Mouse (Mus musculus) CH12.LX (cell line): Measurements from ENCODE around the gene Sgk2. TPM values are rescaled to one million over a fixed set of nuclear protein-coding genes. Genes with fewer than 3 reads are reported as not detected.

ENCODE experiments used
- DNase-seq: peaks from one replicate; pipeline ENCODE4 v3.0.0-alpha.2; 2013; ENCODE audit errors: extremely low read depth
- H3K27ac ChIP-seq: 2 replicates; pipeline ENCODE4 v1.5.1; 2012; ENCODE audit warnings: low read depth, mild to moderate bottlenecking, control low read depth, moderate library complexity; ENCODE audit not compliant: insufficient read depth
- H3K27me3 ChIP-seq: replicated peaks from 2 replicates; pipeline ENCODE3; 2012; ENCODE audit warnings: inconsistent platforms
- H3K36me3 ChIP-seq, 2 experiments: replicated peaks in 1 of 2; 2 replicates each; pipeline versions ENCODE3 to v1.6.1; 2012; ENCODE audit warnings: inconsistent platforms in 1 of 2, low read length in 1 of 2, mild to moderate bottlenecking in 1 of 2, mixed read lengths in 1 of 2, moderate library complexity in 1 of 2; ENCODE audit not compliant: control insufficient read depth in 1 of 2, insufficient read depth in 1 of 2
- H3K4me1 ChIP-seq, 2 experiments: 2 replicates each; pipeline ENCODE4 v1.6.1; 2012; ENCODE audit warnings: inconsistent platforms in 1 of 2, moderate library complexity in 1 of 2; ENCODE audit not compliant: insufficient read depth in 2 of 2, control insufficient read depth in 1 of 2
- H3K4me2 ChIP-seq: 2 replicates; pipeline ENCODE4 v1.6.1; 2012; ENCODE audit warnings: low read depth, mild to moderate bottlenecking, control low read depth; ENCODE audit not compliant: poor library complexity, insufficient read depth, severe bottlenecking
- H3K4me3 ChIP-seq, 3 experiments: fragments of 150-350 bp in 1 of 3; sonication (generic) in 1 of 3; replicated peaks in 1 of 3; 2 replicates each; pipeline versions ENCODE3 to v1.5.1; 2011 to 2012; ENCODE audit warnings: low read depth in 2 of 3, low read length in 2 of 3, mild to moderate bottlenecking in 2 of 3, moderate library complexity in 2 of 3, control low read depth in 1 of 3, improper control_type of control experiment in 1 of 3, inconsistent platforms in 1 of 3, mixed read lengths in 1 of 3; ENCODE audit not compliant: poor library complexity in 1 of 3
- H3K79me2 ChIP-seq: replicated peaks from 2 replicates; pipeline ENCODE4 v1.6.1; 2012; ENCODE audit warnings: mild to moderate bottlenecking, moderate library complexity; ENCODE audit not compliant: control insufficient read depth, poor library complexity, insufficient read depth, severe bottlenecking; ENCODE audit errors: extremely low read depth
- H3K9ac ChIP-seq: 2 replicates; pipeline ENCODE4 v1.6.1; 2012; ENCODE audit warnings: low read depth, mild to moderate bottlenecking, control low read depth, moderate library complexity; ENCODE audit not compliant: insufficient read depth
- H3K9me3 ChIP-seq: replicated peaks from 2 replicates; pipeline ENCODE3; 2012; ENCODE audit warnings: low read length, inconsistent platforms, mixed read lengths
- BHLHE40 ChIP-seq: IDR thresholded peaks from 2 replicates; pipeline ENCODE4 v1.6.1; 2011; ENCODE audit warnings: mild to moderate bottlenecking, low read depth, low read length, improper control_type of control experiment
- CHD1 ChIP-seq: IDR thresholded peaks from 2 replicates; pipeline ENCODE4 v1.6.1; 2012; ENCODE audit warnings: low read depth, low read length, improper control_type of control experiment, inconsistent platforms
- CHD2 ChIP-seq: IDR thresholded peaks from 2 replicates; pipeline ENCODE4 v1.6.1; 2011; ENCODE audit warnings: low read length, improper control_type of control experiment
- E2F4 ChIP-seq: IDR thresholded peaks from 2 replicates; pipeline ENCODE4 v1.6.1; 2011; ENCODE audit warnings: low read depth, low read length, improper control_type of control experiment; ENCODE audit not compliant: insufficient replicate concordance
- EP300 ChIP-seq: IDR thresholded peaks from 2 replicates; pipeline ENCODE4 v1.6.1; 2011; ENCODE audit warnings: low read length, improper control_type of control experiment
- ETS1 ChIP-seq: conservative IDR thresholded peaks from 2 replicates; pipeline ENCODE4 v1.6.1; 2012; ENCODE audit warnings: low read depth, mild to moderate bottlenecking, inconsistent platforms, low read length, improper control_type of control experiment, moderate library complexity
- IRF4 ChIP-seq: IDR thresholded peaks from 2 replicates; pipeline ENCODE4 v1.6.1; 2014; ENCODE audit warnings: low read depth, mild to moderate bottlenecking, inconsistent platforms, low read length, improper control_type of control experiment
- JUN ChIP-seq: IDR thresholded peaks from 2 replicates; pipeline ENCODE4 v1.6.1; 2011; ENCODE audit warnings: low read depth, mild to moderate bottlenecking, low read length, improper control_type of control experiment, moderate library complexity; ENCODE audit not compliant: insufficient read depth
- KAT2A ChIP-seq: IDR thresholded peaks from 2 replicates; pipeline ENCODE4 v1.6.1; 2012; ENCODE audit warnings: low read length, improper control_type of control experiment, inconsistent platforms; ENCODE audit not compliant: insufficient replicate concordance
- MEF2A ChIP-seq: IDR thresholded peaks from 2 replicates; pipeline ENCODE4 v1.6.1; 2014; ENCODE audit warnings: low read depth, mild to moderate bottlenecking, inconsistent platforms, low read length, improper control_type of control experiment, borderline replicate concordance
- NRF1 ChIP-seq: IDR thresholded peaks from 2 replicates; pipeline ENCODE4 v1.6.1; 2014; ENCODE audit warnings: low read depth, mild to moderate bottlenecking, inconsistent platforms, low read length, improper control_type of control experiment, moderate library complexity
- POLR2AphosphoS2 ChIP-seq: IDR thresholded peaks from 2 replicates; pipeline ENCODE4 v1.6.1; 2011; ENCODE audit warnings: low read depth, low read length, improper control_type of control experiment
- TBP ChIP-seq: conservative IDR thresholded peaks from 2 replicates; pipeline ENCODE4 v1.6.1; 2011; ENCODE audit warnings: low read depth, low read length, improper control_type of control experiment
- UBTF ChIP-seq: IDR thresholded peaks from 2 replicates; pipeline ENCODE4 v1.6.1; 2012; ENCODE audit warnings: low read depth, mild to moderate bottlenecking, inconsistent platforms, low read length, improper control_type of control experiment, moderate library complexity
- USF2 ChIP-seq: conservative IDR thresholded peaks from 2 replicates; pipeline ENCODE4 v1.6.1; 2011; ENCODE audit warnings: low read depth, low read length, improper control_type of control experiment
- ZKSCAN1 ChIP-seq: IDR thresholded peaks from 2 replicates; pipeline ENCODE4 v1.6.1; 2012; ENCODE audit warnings: low read depth, inconsistent platforms, low read length, improper control_type of control experiment, borderline replicate concordance
- ZNF384 ChIP-seq: IDR thresholded peaks from 2 replicates; pipeline ENCODE4 v1.6.1; 2012; ENCODE audit warnings: low read depth, low read length, improper control_type of control experiment, inconsistent platforms
- dilution Hi-C: fragments of 300-500 bp; cut with MboI; formaldehyde crosslinking; loops from 2 replicates; pipeline ENCODE4 v1.14.3; 2020; ENCODE audit warnings: low sequenced_read_pairs; ENCODE audit not compliant: extremely low pct_unique_long_range_greater_than_20kb, extremely low pct_ligation_motif_present
- in situ Hi-C: fragments of 300-500 bp; cut with MboI; formaldehyde crosslinking; loops from 3 replicates; pipeline ENCODE4 v1.14.3; 2019; ENCODE audit warnings: low sequenced_read_pairs, low pct_ligation_motif_present, low pct_unique_long_range_greater_than_20kb, mixed read lengths
- polyA plus RNA-seq: library from polyadenylated mRNA; unstranded; fragments of >175 nt; gene quantifications from 2 replicates; pipeline ENCODE4 v1.2.1, GENCODE M21; 2012; ENCODE audit warnings: low read depth; ENCODE audit not compliant: insufficient read length
- total RNA-seq, 2 experiments: library from RNA; depleted of rRNA; stranded (reverse); fragments of 300-350 nt in 1 of 2; fragments of >200 nt in 1 of 2; gene quantifications; 2 replicates each; pipeline ENCODE4 v1.2.3; 2012 to 2014

The Sgk2 gene
- total and polyA plus RNA-seq, 3 experiments = not detected

- in situ Hi-C loops = no loop called here
- no peak for DNase-seq
- H3K36me3 ChIP-seq = no peaks in the 10 kb centered on the region
- dilution Hi-C loops = no loop called here
- no peaks in the 10 kb centered on the region for H3K79me2 ChIP-seq
- H3K4me3 ChIP-seq = no peak overlapping the region
- peaks cover 0 to 3% of the 10 kb centered on the region in 2 experiments; a peak in 1 of 4 replicates for H3K4me1 ChIP-seq
- H3K4me2 ChIP-seq = no peak overlapping the region
- no peak overlapping the region for H3K9ac ChIP-seq
- H3K27ac ChIP-seq = no peak overlapping the region
- peaks cover 3% of the 10 kb centered on the region for H3K9me3 ChIP-seq
- H3K27me3 ChIP-seq = peaks cover 78% of the 10 kb centered on the region
- TF ChIP-seq CHD1 (no peak), ZNF384 (0 out of 2 replicates have a peak, but pooled peaks have one; percentile 23)
Measured at GRCm38 (mm10) chr2:162985923-162986322, 1.2 kb upstream of the Sgk2 start.

GRCm38 (mm10) chr2:162986764-162987163, 366 bp upstream of the Sgk2 start:
- dilution Hi-C loops = no loop called here
- TF ChIP-seq MEF2A = no peak
- TF ChIP-seq ETS1 = no peak
- TF ChIP-seq TBP = no peak
- no peak for TF ChIP-seq IRF4
- no peak for TF ChIP-seq BHLHE40
- TF ChIP-seq ZNF384 = no peak
- TF ChIP-seq EP300 = no peak
- TF ChIP-seq POLR2AphosphoS2 = no peak
- TF ChIP-seq, all 38 proteins: peak for 0
- Histone ChIP-seq H3K27ac (no peak overlapping the region), H3K4me3 (no peak overlapping the region), H3K4me2 (no peak overlapping the region), H3K4me1 (peaks cover 0 to 3% of the 10 kb centered on the region in 2 experiments; a peak in 1 of 4 replicates), H3K79me2 (no peaks in the 10 kb centered on the region), H3K36me3 (no peaks in the 10 kb centered on the region), H3K9ac (no peak overlapping the region), H3K27me3 (peaks cover 80% of the 10 kb centered on the region), H3K9me3 (peaks cover 3% of the 10 kb centered on the region)
- in situ Hi-C loops = no loop called here
- DNase-seq = no peak

GRCm38 (mm10) chr2:162988235-162988634, 1.1 kb downstream of the Sgk2 start:
- Histone ChIP-seq H3K36me3 (no peaks in the 10 kb centered on the region), H3K79me2 (no peaks in the 10 kb centered on the region), H3K4me2 (peak overlapping the region; percentile 77), H3K4me3 (no peak overlapping the region), H3K27ac (no peak overlapping the region), H3K4me1 (peaks cover 0 to 3% of the 10 kb centered on the region in 2 experiments; a peak in 1 of 4 replicates), H3K9ac (no peak overlapping the region), H3K27me3 (peaks cover 91% of the 10 kb centered on the region), H3K9me3 (peaks cover 3% of the 10 kb centered on the region)
- no peak for TF ChIP-seq UBTF
- TF ChIP-seq E2F4 = no peak
- no peak for TF ChIP-seq EP300
- TF ChIP-seq ZNF384 = no peak
- no peak for TF ChIP-seq CHD1
- TF ChIP-seq JUN = no peak
- TF ChIP-seq MEF2A = no peak
- no peak for TF ChIP-seq BHLHE40
- TF ChIP-seq TBP = no peak
- no peak for TF ChIP-seq NRF1
- no peak for TF ChIP-seq ZKSCAN1
- TF ChIP-seq KAT2A = no peak
- TF ChIP-seq CHD2 = no peak
- TF ChIP-seq USF2 = no peak
- dilution Hi-C loops (no loop called here), in situ Hi-C loops (no loop called here)
- no peak for DNase-seq
